Mouse (Mus musculus) hindbrain, embryonic 10.5 days (tissue): Measurements from ENCODE around the gene Jak3. TPM values are rescaled to one million over a fixed set of nuclear protein-coding genes. Genes with fewer than 3 reads are reported as not detected.

Source experiments
- DNase-seq: peaks from one replicate; pipeline ENCODE4 v3.0.0-alpha.2; 2017; ENCODE audit warnings: low spot score
- H3K27ac ChIP-seq: fragments of 300-500 bp; sonication (generic); 2 replicates; pipeline ENCODE4 v1.5.1; 2016; ENCODE audit warnings: mild to moderate bottlenecking, moderate library complexity
- H3K27me3 ChIP-seq: fragments of 300-500 bp; sonication (generic); 2 replicates; pipeline ENCODE4 v1.6.1; 2016; ENCODE audit warnings: mild to moderate bottlenecking; ENCODE audit not compliant: poor library complexity, insufficient read depth, severe bottlenecking
- H3K36me3 ChIP-seq: fragments of 300-500 bp; sonication (generic); 2 replicates; pipeline ENCODE4 v1.6.1; 2016; ENCODE audit warnings: mild to moderate bottlenecking, moderate library complexity
- H3K4me1 ChIP-seq: fragments of 300-500 bp; sonication (generic); replicated peaks from 2 replicates; pipeline ENCODE4 v1.6.1; 2016; ENCODE audit warnings: mild to moderate bottlenecking
- H3K4me3 ChIP-seq: fragments of 300-500 bp; sonication (generic); 2 replicates; pipeline ENCODE4 v1.5.1; 2016; ENCODE audit warnings: mild to moderate bottlenecking, moderate library complexity
- H3K9me3 ChIP-seq: fragments of 300-500 bp; sonication (generic); 2 replicates; pipeline ENCODE4 v1.6.1; 2016; ENCODE audit warnings: mild to moderate bottlenecking, moderate library complexity
- WGBS: fragments of 180-500 bp; shearing (Covaris S2); methylation state at CpG from one replicate; pipeline ENCODE4 v1.1.7; 2016; 5-methylcytosine and 5-hydroxymethylcytosine counted together
- polyA plus RNA-seq: library from polyadenylated mRNA; unstranded; fragments of >200 nt; fragmentation: Nextera tagmentation; extraction: Ambion mirVana; gene quantifications from 2 replicates; pipeline ENCODE4 v1.2.1, GENCODE M21; 2016

Gene Jak3
- polyA plus RNA-seq, 1 experiment from 2014 or later: 3.6 TPM

GRCm38 (mm10) chr8:71638321-71638720 is 37.8 kb upstream of the Jak3 start:
- WGBS: 79% methylated on average over 6 of the region's 6 CpGs
- no peak for DNase-seq
- Histone ChIP-seq H3K9me3 (peaks cover 6% of the 10 kb centered on the region), H3K27me3 (peaks cover 61% of the 10 kb centered on the region), H3K36me3 (no peaks in the 10 kb centered on the region), H3K4me1 (peaks cover 15% of the 10 kb centered on the region), H3K27ac (no peak overlapping the region), H3K4me3 (no peak overlapping the region)

DNA sequence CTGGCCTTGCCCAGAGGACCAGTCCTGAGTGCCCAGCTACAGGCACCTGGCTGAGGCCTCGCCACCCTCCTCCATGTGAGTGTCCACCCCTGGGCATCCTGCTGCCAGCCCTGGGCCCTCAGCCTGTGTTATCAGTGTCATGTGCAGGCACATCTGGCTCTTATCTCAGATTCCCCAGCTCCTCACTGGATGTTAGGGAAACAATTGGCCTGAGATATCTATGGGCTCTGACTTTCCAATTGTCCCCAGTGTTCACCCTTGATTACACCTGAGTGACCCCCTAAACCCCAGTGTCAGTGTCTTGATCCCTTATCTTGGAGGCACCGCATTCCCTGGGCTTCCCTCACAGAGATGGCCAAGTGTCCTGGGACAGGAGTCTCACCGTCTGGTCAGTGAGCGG is 36.8 kb upstream of the Jak3 start:
- WGBS: 87% methylated on average over 4 of the region's 4 CpGs
- no peak overlapping the region for H3K27ac ChIP-seq
- peaks cover 55% of the 10 kb centered on the region for H3K27me3 ChIP-seq
- H3K9me3 ChIP-seq: no peaks in the 10 kb centered on the region
- no peak overlapping the region for H3K4me3 ChIP-seq
- no peaks in the 10 kb centered on the region for H3K36me3 ChIP-seq
- DNase-seq: no peak
- H3K4me1 ChIP-seq: peaks cover 5% of the 10 kb centered on the region

GRCm38 (mm10) chr8:71645510-71645909 is 30.6 kb upstream of the Jak3 start:
- Histone ChIP-seq H3K27ac (no peak overlapping the region), H3K4me1 (no peaks in the 10 kb centered on the region), H3K9me3 (no peaks in the 10 kb centered on the region), H3K36me3 (peaks cover 4% of the 10 kb centered on the region; the same call in 1 of the 2 replicates), H3K4me3 (no peak overlapping the region), H3K27me3 (peaks cover 14% of the 10 kb centered on the region; the same call in 1 of the 2 replicates)
- DNase-seq: no peak
- 84% methylated on average over 9 of the region's 9 CpGs for WGBS

- Histone ChIP-seq H3K9me3 (no peaks in the 10 kb centered on the region), H3K4me1 (peaks cover 13% of the 10 kb centered on the region), H3K36me3 (peaks cover 4% of the 10 kb centered on the region; the same call in 1 of the 2 replicates), H3K27me3 (peaks cover 88% of the 10 kb centered on the region), H3K4me3 (peak overlapping the region; percentile 38), H3K27ac (no peak overlapping the region)
- DNase-seq: no peak
- WGBS: 2% methylated on average over 24 of the region's 24 CpGs
These were observed 21.5 kb upstream of the Jak3 start for GRCm38 (mm10) chr8:71654600-71654999.

DNA sequence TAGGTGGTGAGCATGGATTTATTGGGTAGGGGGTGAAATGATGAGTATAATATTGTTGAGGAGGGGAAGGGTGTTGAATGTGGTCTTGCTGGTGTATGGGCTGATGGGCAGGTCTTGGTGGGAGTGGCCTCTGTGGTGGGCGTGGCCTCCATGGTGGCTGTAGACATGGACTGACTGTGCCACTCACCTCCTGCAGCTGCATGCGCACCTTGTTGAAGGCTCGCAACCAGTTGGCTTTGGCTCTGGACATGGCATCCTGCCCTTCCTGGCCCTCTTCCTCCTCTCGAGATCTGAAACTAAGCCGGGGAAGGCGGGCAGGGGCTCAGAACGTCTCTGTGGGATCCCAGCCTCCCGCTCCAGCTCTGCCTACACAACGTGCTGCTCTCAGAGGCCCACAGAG is 18.3 kb upstream of the Jak3 start:
- Histone ChIP-seq H3K4me3 (no peak overlapping the region), H3K27ac (no peak overlapping the region), H3K36me3 (no peaks in the 10 kb centered on the region), H3K27me3 (peaks cover 99% of the 10 kb centered on the region), H3K9me3 (no peaks in the 10 kb centered on the region), H3K4me1 (peaks cover 18% of the 10 kb centered on the region)
- WGBS: 21% methylated on average over 9 of the region's 9 CpGs
- no peak for DNase-seq

- 29% methylated on average over 17 of the region's 17 CpGs for whole genome bisulfite sequencing
- peaks cover 99% of the 10 kb centered on the region for H3K27me3 ChIP-seq
- no peak for DNase-seq
These were observed 17.5 kb upstream of the Jak3 start for GRCm38 (mm10) chr8:71658515-71659049.

GRCm38 (mm10) chr8:71659751-71660150 is 16.3 kb upstream of the Jak3 start:
- Histone ChIP-seq H3K27ac (no peak overlapping the region), H3K4me3 (no peak overlapping the region), H3K4me1 (peaks cover 15% of the 10 kb centered on the region), H3K27me3 (peaks cover 98% of the 10 kb centered on the region), H3K36me3 (no peaks in the 10 kb centered on the region), H3K9me3 (no peaks in the 10 kb centered on the region)
- WGBS: 70% methylated on average over 1 of the region's 1 CpGs
- DNase-seq: no peak

More at GRCm38 (mm10) chr8:71658515-71659049, 17.5 kb upstream of the Jak3 start:
- Histone ChIP-seq H3K4me3 (no peak overlapping the region), H3K27ac (no peak overlapping the region), H3K4me1 (peaks cover 18% of the 10 kb centered on the region), H3K9me3 (no peaks in the 10 kb centered on the region), H3K36me3 (no peaks in the 10 kb centered on the region)

DNA sequence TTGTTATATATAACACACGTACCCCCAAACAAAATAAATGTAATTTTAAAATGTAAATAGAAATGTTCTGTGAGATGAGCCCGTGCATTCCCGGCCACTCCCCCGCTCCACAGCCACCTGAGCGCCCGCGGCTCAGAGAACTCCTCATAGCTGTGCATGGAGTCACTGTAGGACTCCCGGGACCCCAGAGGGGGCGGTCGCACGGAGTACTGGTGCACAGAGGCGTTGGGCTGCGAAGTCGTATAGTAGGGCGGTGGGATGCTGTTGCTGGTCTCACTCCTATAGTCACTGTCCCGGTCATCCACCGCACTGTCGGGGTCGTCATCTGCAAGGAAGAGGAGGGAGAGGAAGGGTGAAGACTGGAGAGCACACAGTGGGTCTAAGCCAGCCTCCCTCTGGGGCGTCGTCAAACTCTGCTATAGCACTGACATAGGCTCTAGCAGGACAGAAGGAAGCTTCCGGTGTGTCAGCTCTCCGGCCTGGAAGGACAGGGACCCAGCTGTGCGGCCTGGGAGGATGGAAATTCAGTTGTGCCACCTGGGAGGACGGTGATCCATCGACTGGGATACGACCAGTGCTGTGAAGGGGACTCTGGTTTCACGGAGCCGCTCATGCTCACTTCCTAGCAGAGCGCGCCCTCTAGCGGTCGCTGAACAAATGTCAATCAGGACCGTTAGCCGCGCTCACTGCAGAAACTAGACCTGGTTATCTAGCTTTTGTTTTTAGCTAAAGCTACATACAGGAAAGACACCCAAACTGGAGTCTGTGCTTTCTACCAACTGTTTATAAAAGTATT is 15.6 kb upstream of the Jak3 start:
- H3K27me3 ChIP-seq: peaks cover 95% of the 10 kb centered on the region
- H3K36me3 ChIP-seq: no peaks in the 10 kb centered on the region
- H3K27ac ChIP-seq: no peak overlapping the region
- H3K9me3 ChIP-seq: no peaks in the 10 kb centered on the region
- 0 out of 2 replicates have a peak overlapping the region, but pooled peaks have one; percentile 16 for H3K4me3 ChIP-seq
- DNase-seq: peak; percentile 86
- 7% methylated on average over 36 of the region's 36 CpGs for WGBS
- H3K4me1 ChIP-seq: peaks cover 17% of the 10 kb centered on the region

- 4% methylated on average over 22 of the region's 22 CpGs for WGBS
- H3K36me3 ChIP-seq: no peaks in the 10 kb centered on the region
- H3K27me3 ChIP-seq: peaks cover 92% of the 10 kb centered on the region
- peak; percentile 91 for DNase-seq
- H3K4me3 ChIP-seq: peak overlapping the region; percentile 39
- no peaks in the 10 kb centered on the region for H3K9me3 ChIP-seq
- peak overlapping the region; percentile 81 for H3K27ac ChIP-seq
- peaks cover 55% of the 10 kb centered on the region for H3K4me1 ChIP-seq
These were observed 10.6 kb upstream of the Jak3 start for GRCm38 (mm10) chr8:71665331-71666130.

DNA sequence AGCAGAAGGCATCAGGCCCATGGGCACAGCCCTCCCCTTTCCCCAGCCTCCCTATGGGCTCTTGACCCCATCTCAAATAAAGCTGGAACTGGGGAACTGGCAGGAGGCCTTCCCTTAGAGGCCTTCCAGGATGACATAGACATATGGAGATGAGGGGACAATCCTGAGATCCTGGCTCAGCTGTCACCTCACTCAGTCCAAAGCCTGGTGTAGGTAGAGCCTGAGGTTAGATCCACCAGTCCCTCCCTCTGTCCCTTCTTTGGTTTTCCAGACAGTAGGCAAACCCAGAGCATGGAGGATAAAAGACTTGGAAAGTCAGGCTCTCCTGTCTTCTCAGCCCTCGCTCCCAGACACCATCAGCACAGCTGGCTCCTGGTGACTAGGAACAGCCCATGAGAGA is 9.2 kb upstream of the Jak3 start:
- peaks cover 88% of the 10 kb centered on the region for H3K27me3 ChIP-seq

GRCm38 (mm10) chr8:71667256-71667655 is 8.8 kb upstream of the Jak3 start:
- Histone ChIP-seq H3K4me3 (peak overlapping the region; percentile 2; the same call in 1 of the 2 replicates), H3K9me3 (no peaks in the 10 kb centered on the region), H3K27ac (peak overlapping the region; percentile 68), H3K27me3 (peaks cover 87% of the 10 kb centered on the region), H3K36me3 (no peaks in the 10 kb centered on the region), H3K4me1 (peaks cover 70% of the 10 kb centered on the region)
- WGBS: 55% methylated on average over 5 of the region's 5 CpGs
- no peak for DNase-seq

More for the DNA sequence above, 9.2 kb upstream of the Jak3 start:
- Histone ChIP-seq H3K36me3 (no peaks in the 10 kb centered on the region), H3K4me1 (peaks cover 66% of the 10 kb centered on the region), H3K4me3 (no peak overlapping the region), H3K9me3 (no peaks in the 10 kb centered on the region), H3K27ac (peak overlapping the region; percentile 68)
- DNase-seq: no peak
- 29% methylated on average over 1 of the region's 1 CpGs for WGBS

DNA sequence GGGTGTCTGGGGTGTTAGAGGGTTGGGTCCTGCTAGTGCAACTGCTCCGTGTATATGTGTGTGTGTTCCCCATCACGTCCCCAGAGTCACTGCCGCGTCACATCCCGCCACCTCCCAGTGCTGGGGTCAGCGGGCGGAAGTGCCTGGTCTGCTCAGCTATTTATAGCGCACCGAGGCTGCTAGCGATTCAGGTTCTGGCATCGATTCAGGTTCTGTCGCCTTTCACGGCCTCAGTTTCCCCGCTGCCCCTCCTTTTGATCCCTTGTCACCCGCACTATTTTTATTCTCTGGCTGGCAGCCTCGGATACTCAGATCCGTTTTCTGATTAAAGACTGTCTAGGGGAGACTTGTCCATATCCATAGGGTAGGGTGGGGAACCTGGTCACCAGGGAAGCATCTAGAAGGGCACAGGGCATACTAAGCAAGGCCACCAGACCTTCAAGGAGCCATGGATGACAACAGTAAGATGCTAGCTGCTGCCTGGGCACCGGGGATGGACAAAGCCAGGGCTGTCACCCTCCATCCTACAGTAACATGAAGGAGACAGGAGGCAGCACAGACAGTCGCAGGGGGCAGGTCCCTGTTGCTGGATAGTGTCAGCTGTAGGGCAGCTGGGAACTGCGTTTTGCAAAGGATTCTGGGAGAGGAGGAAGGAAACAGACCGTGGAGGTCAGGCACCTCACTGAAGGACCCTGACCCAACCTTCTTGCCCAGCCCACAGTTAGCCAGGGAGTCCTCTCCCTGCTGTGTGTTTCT is 7.7 kb upstream of the Jak3 start:
- Histone ChIP-seq H3K4me3 (peak overlapping the region; percentile 33), H3K36me3 (no peaks in the 10 kb centered on the region), H3K4me1 (peaks cover 70% of the 10 kb centered on the region), H3K27ac (peak overlapping the region; percentile 68), H3K27me3 (peaks cover 87% of the 10 kb centered on the region), H3K9me3 (no peaks in the 10 kb centered on the region)
- WGBS: 2% methylated on average over 21 of the region's 21 CpGs
- DNase-seq: no peak
